Comparison of ENCODE assay signal across 9 mouse cellular contexts in the genomic region with DNA sequence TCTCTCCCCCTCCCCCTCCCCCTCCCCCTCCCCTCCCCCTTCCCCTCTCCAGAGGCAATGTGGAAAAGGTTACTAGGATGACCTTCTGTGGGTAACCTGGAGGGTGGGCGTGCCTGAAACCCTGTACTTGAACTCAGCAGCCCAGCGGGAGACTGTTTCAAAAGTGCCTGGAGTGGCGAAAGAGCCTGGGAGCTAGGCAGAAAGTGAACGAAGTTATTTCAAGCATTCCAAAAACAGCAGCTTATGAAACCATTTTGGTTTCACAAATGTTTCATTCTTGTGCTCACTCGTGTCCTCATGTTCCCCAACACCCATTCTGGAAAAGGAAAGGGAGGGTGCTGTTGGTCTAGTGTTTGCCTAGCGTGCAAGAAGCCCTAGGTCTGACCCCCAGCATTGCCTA. TPM values are rescaled to one million over a fixed set of nuclear protein-coding genes. Genes with fewer than 3 reads are reported as not detected.
DNase-seq lines count a peak whose midpoint lies in the region; ATAC-seq lines count a peak whose summit lies in the region.
"Had no signal": no experiment of that assay in that cellular context is flagged by ENCODE, and none has a peak within 500 bp of the region (broad histone marks: within the 10 kb centered on the region; RNA-seq: fewer than 3 reads in every experiment).

No protein-coding gene starts in this region.

- ATAC-seq in heart, embryonic 12.5 days (ENCODE audit: insufficient number of reproducible peaks, low FRiP score) = no peak
- peak; percentile 8 for ATAC-seq in granulocyte monocyte progenitor cell, adult 5-6 weeks (replicated peaks; ENCODE audit: poor library complexity, severe bottlenecking)
- ATAC-seq in liver, embryonic 12.5 days = no peak
- no peak for ATAC-seq in neural tube, embryonic 13.5 days (ENCODE audit: low read depth)

- H3K9ac ChIP-seq in heart, embryonic 12.5 days = no peak overlapping the region
- peak overlapping the region; percentile 98 for H3K9ac ChIP-seq in liver, embryonic 12.5 days
- H3K9ac ChIP-seq in neural tube, embryonic 13.5 days = peak overlapping the region; percentile 63

- no peaks in the 10 kb centered on the region for H3K36me3 ChIP-seq in heart, embryonic 12.5 days
- peaks cover 42% of the 10 kb centered on the region for H3K36me3 ChIP-seq in liver, embryonic 12.5 days
- no peaks in the 10 kb centered on the region for H3K36me3 ChIP-seq in neural tube, embryonic 13.5 days

- H3K27ac ChIP-seq in heart, embryonic 12.5 days (ENCODE audit: poor library complexity, severe bottlenecking) = no peak overlapping the region
- peak overlapping the region; percentile 92 for H3K27ac ChIP-seq in liver, embryonic 12.5 days
- H3K27ac ChIP-seq in neural tube, embryonic 13.5 days (replicated peaks) = no peak overlapping the region

- no peaks in the 10 kb centered on the region for H3K9me3 ChIP-seq in heart, embryonic 12.5 days (replicated peaks)
- H3K9me3 ChIP-seq in liver, embryonic 12.5 days (replicated peaks) = no peaks in the 10 kb centered on the region
- no peaks in the 10 kb centered on the region for H3K9me3 ChIP-seq in neural tube, embryonic 13.5 days

- H3K4me3 ChIP-seq in heart, embryonic 12.5 days = peak overlapping the region; percentile 57; the same call in 1 of the 2 replicates
- peak overlapping the region; percentile 90 for H3K4me3 ChIP-seq in liver, embryonic 12.5 days
- H3K4me3 ChIP-seq in neural tube, embryonic 13.5 days = peak overlapping the region; percentile 51

- WGBS in heart, embryonic 12.5 days = 39% methylated on average over 6 of the region's 6 CpGs
- 38% methylated on average over 6 of the region's 6 CpGs for WGBS in liver, embryonic 12.5 days (ENCODE audit: insufficient replicate concordance)
- 16% methylated on average over 6 of the region's 6 CpGs for WGBS in neural tube, embryonic 13.5 days

- no peak for DNase-seq in heart, adult 9 months (ENCODE audit: low spot score in 2 of 2)
- DNase-seq in adipocyte (ENCODE audit: low spot score) = peak; percentile 83
- DNase-seq in cerebellum, postnatal 25 days = no peak
- no peak for DNase-seq in layer of hippocampus, postnatal 14 days (ENCODE audit: low spot score in 2 of 2)

- H3K27me3 ChIP-seq in heart, embryonic 12.5 days (replicated peaks) = peaks cover 33% of the 10 kb centered on the region
- H3K27me3 ChIP-seq in liver, embryonic 12.5 days (replicated peaks) = peaks cover 3% of the 10 kb centered on the region; the same call in 1 of the 2 replicates
- peaks cover 36% of the 10 kb centered on the region for H3K27me3 ChIP-seq in neural tube, embryonic 13.5 days

- peak overlapping the region; percentile 99 for H3K4me2 ChIP-seq in heart, embryonic 12.5 days
- H3K4me2 ChIP-seq in liver, embryonic 12.5 days = peak overlapping the region; percentile 80
- peak overlapping the region; percentile 85 for H3K4me2 ChIP-seq in neural tube, embryonic 13.5 days

- peaks cover 31% of the 10 kb centered on the region for H3K4me1 ChIP-seq in heart, embryonic 12.5 days (replicated peaks)
- H3K4me1 ChIP-seq in liver, embryonic 12.5 days = peaks cover 85% of the 10 kb centered on the region
- H3K4me1 ChIP-seq in neural tube, embryonic 13.5 days (replicated peaks) = peaks cover 25% of the 10 kb centered on the region

RNA-seq across cellular contexts. Expression of gene Rgcc, which starts 1.6 kb away (rescaled TPM):
- polyA plus RNA-seq in heart, embryonic 12.5 days (2016; fragmentation: Nextera tagmentation; extraction: Ambion mirVana) = 9.3 and 11.6 TPM in 2 replicates
- 84.3 and 97.4 TPM in 2 replicates for total RNA-seq in granulocyte monocyte progenitor cell, adult 5-6 weeks (2014; fragmentation: Nextera tagmentation)
- 241 and 247 TPM in 2 replicates for total RNA-seq in granulocyte monocyte progenitor cell, adult 5-6 weeks (2017)
- 302 and 307 TPM in 2 replicates for polyA plus RNA-seq in liver, embryonic 12.5 days (2016; fragmentation: Nextera tagmentation; extraction: Ambion mirVana)
- 67.4 and 72.9 TPM in 2 replicates for polyA plus RNA-seq in neural tube, embryonic 13.5 days (2015; fragmentation: Nextera tagmentation; extraction: Ambion mirVana)
- 10 to 100 TPM; 38.5 to 49.0 TPM for total RNA-seq in layer of hippocampus, postnatal 14 days (2021)

RNA-seq across cellular contexts. Expression of gene Zfp957, which starts 52.6 kb away (rescaled TPM):
- not detected in 2 replicates for polyA plus RNA-seq in heart, embryonic 12.5 days (2016; fragmentation: Nextera tagmentation; extraction: Ambion mirVana)
- not detected in 2 replicates for total RNA-seq in granulocyte monocyte progenitor cell, adult 5-6 weeks (2014; fragmentation: Nextera tagmentation)
- not detected in 2 replicates for total RNA-seq in granulocyte monocyte progenitor cell, adult 5-6 weeks (2017)
- not detected in 2 replicates for polyA plus RNA-seq in liver, embryonic 12.5 days (2016; fragmentation: Nextera tagmentation; extraction: Ambion mirVana)
- polyA plus RNA-seq in neural tube, embryonic 13.5 days (2015; fragmentation: Nextera tagmentation; extraction: Ambion mirVana) = not detected in 2 replicates
- not detected for total RNA-seq in layer of hippocampus, postnatal 14 days (2021)
- total RNA-seq: left cerebral cortex, postnatal 14 days had no signal
